Mouse (Mus musculus) left cerebral cortex, adult 9 months (tissue): Measurements from ENCODE around the gene Ang4.

Experiments used
- DNase-seq, 2 experiments: peaks; one replicate each; pipeline ENCODE4 v3.0.0; 2022; ENCODE audit warnings: low spot score in 2 of 2

Gene Ang4

GRCm38 (mm10) chr14:51773490-51773889 is at the start of gene Ang4:
Gene Ang4 (minus strand): TSS chr14:51773590.
- no peak for DNase-seq

GRCm38 (mm10) chr14:51799746-51800145 is 26.4 kb upstream of the Ang4 start, which contains the start of gene AY358078:
Gene AY358078 (plus strand): TSS chr14:51800046.
- no peak for DNase-seq

- DNase-seq, result no peak
These were observed 20.7 kb upstream of the Ang4 start for GRCm38 (mm10) chr14:51794106-51794505.

GRCm38 (mm10) chr14:51789196-51789595 is 15.8 kb upstream of the Ang4 start:
- DNase-seq, result no peak

GRCm38 (mm10) chr14:51787061-51787460 is 13.7 kb upstream of the Ang4 start:
- no peak for DNase-seq

- no peak for DNase-seq
These were observed 12.9 kb upstream of the Ang4 start for GRCm38 (mm10) chr14:51786335-51786734.

- no peak for DNase-seq
These were observed 5.6 kb upstream of the Ang4 start for GRCm38 (mm10) chr14:51778865-51779481.

- no peak for DNase-seq
These were observed 4.4 kb upstream of the Ang4 start for GRCm38 (mm10) chr14:51777791-51778190.

GRCm38 (mm10) chr14:51771378-51771777 is 2.0 kb downstream of the Ang4 start:
- DNase-seq, result peak in 1 of 2 experiments; percentile 8

GRCm38 (mm10) chr14:51755944-51756343 is 17.4 kb downstream of the Ang4 start:
- no peak for DNase-seq

GRCm38 (mm10) chr14:51740347-51741170 is 32.8 kb downstream of the Ang4 start:
- DNase-seq, result no peak

GRCm38 (mm10) chr14:51739150-51739993 is 34.0 kb downstream of the Ang4 start:
- no peak for DNase-seq

- peak; percentile 1 to 17 for DNase-seq
These were observed 34.8 kb downstream of the Ang4 start for GRCm38 (mm10) chr14:51738411-51739149.

GRCm38 (mm10) chr14:51737967-51738366 is 35.4 kb downstream of the Ang4 start:
- DNase-seq, result no peak

GRCm38 (mm10) chr14:51717083-51717482 is 56.3 kb downstream of the Ang4 start, which contains the start of gene Gm5800:
Gene Gm5800 (minus strand): TSS chr14:51717183.
- DNase-seq, result no peak
